Mouse (Mus musculus): ENCODE measurements around the gene Myl6b. TPM values are rescaled to one million over a fixed set of nuclear protein-coding genes. Genes with fewer than 3 reads are reported as not detected.

The Myl6b gene
- polyA plus RNA-seq, 1 experiment from 2014 or later, result 7.1 TPM

DNA sequence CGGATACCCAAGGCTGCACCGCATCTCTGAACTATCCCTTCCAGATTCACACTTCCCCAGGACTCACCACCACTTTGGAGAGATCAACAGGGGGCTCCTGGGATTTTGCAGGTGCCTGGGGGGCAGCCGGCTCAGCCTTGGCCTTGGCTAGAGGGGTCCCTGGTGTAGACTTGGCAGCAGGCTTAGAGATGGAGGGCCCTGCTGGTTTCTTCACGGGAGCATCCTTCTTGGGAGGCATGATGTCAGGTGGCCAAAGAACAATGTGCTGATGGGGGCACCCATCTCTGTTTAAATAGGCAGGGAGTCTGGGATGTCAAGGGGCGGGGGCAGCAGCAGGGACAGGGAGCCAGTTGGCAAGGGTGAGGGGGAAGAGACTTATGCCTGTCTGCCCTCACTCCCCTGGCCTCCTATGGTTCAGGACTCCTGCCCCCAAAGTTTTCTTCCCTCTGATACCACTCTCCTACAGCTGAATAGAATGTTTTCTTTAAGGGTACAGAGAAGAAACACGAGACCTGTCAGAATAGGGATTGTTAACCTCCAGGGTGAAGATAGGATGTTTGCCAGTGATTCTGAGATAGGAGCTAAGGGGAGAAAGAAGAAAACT is 1.2 kb downstream of the Myl6b start:
- Histone ChIP-seq H3K4me1 (ENCODE audit: control insufficient read depth, insufficient read depth, low read depth, low read length) (peaks cover 29% of the 10 kb centered on the region), H3K27ac (ENCODE audit: low read depth, low read length) (no peak overlapping the region), H3K4me3 (ENCODE audit: low read length) (no peak overlapping the region), H3K9ac (ENCODE audit: low read depth, low read length) (peak overlapping the region; percentile 40), H3K4me2 (ENCODE audit: low read length) (peak overlapping the region; percentile 79; the same call in 1 of the 2 replicates), H3K27me3 (replicated peaks; ENCODE audit: control insufficient read depth, insufficient read depth, low read length) (no peaks in the 10 kb centered on the region), H3K36me3 (ENCODE audit: control insufficient read depth, insufficient read depth, low read length) (no peaks in the 10 kb centered on the region), H3K9me3 (ENCODE audit: control insufficient read depth, low read length) (no peaks in the 10 kb centered on the region)
- WGBS, result 41% methylated on average over 6 of the region's 6 CpGs
- ATAC-seq, result no peak

DNA sequence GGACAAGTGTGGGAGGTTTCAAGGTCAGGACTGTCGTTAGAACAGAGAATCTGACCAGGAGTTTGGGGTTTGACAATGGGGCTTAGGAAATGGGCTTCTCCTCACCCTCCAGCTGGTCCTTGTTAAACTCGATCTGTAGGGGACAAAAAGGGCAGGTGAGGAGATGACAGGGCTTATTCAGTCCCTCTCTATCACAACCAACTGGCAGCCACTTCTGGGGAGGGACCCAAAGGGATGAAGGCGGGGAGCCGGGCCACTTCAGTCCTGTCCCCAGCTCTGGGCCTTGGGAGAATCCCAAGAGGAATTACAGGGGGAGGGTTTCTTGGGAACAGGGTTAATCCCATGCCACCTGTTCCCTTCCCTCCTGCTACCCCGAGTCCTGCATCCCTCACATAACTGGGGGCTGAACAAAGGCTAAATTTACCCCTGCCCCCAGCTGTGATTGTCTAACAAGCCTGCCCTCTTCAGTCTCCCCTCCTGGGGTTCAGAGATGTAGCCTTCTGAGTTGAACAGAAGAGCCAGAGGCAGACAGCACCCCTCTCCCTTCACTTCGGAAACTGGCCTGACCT is 1.9 kb downstream of the Myl6b start:
- H3K4me1 ChIP-seq (ENCODE audit: control insufficient read depth, insufficient read depth, low read depth, low read length), result peaks cover 35% of the 10 kb centered on the region

DNA sequence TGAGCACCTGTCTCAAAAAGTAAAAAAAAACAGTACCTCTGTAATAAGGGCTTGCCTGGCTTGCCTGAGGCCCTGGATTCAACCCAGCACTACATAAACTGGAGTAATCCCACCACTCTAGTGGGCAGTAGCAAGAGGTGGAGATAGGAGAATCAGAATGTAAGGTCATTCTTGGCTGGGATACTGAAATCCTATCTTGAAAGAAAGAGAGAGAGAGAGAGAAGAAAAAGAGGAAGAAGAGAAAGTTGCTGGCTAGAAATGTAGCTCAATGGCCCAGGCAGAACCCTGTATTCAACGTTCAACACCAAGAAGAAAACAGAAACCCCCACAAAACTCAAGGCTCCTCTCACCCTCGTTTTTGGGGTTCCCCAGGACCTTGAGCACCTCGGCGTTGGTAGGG is 2.6 kb downstream of the Myl6b start:
- no peak overlapping the region for H3K4me3 ChIP-seq (ENCODE audit: low read length)
- WGBS, result 78% methylated on average over 4 of the region's 4 CpGs
- H3K36me3 ChIP-seq (ENCODE audit: control insufficient read depth, insufficient read depth, low read length), result peaks cover 8% of the 10 kb centered on the region
- H3K27me3 ChIP-seq (replicated peaks; ENCODE audit: control insufficient read depth, insufficient read depth, low read length), result no peaks in the 10 kb centered on the region
- H3K27ac ChIP-seq (ENCODE audit: low read depth, low read length), result no peak overlapping the region
- no peak for ATAC-seq
- H3K4me2 ChIP-seq (ENCODE audit: low read length), result no peak overlapping the region
- peaks cover 42% of the 10 kb centered on the region for H3K4me1 ChIP-seq (ENCODE audit: control insufficient read depth, insufficient read depth, low read depth, low read length)
- H3K9me3 ChIP-seq (ENCODE audit: control insufficient read depth, low read length), result no peaks in the 10 kb centered on the region
- H3K9ac ChIP-seq (ENCODE audit: low read depth, low read length), result no peak overlapping the region

More for the DNA sequence above, 1.9 kb downstream of the Myl6b start:
- H3K27ac ChIP-seq (ENCODE audit: low read depth, low read length), result no peak overlapping the region
- WGBS, result 36% methylated on average over 6 of the region's 6 CpGs
- peak overlapping the region; percentile 40 for H3K9ac ChIP-seq (ENCODE audit: low read depth, low read length)
- H3K27me3 ChIP-seq (replicated peaks; ENCODE audit: control insufficient read depth, insufficient read depth, low read length), result no peaks in the 10 kb centered on the region
- H3K4me3 ChIP-seq (ENCODE audit: low read length), result no peak overlapping the region
- H3K9me3 ChIP-seq (ENCODE audit: control insufficient read depth, low read length), result no peaks in the 10 kb centered on the region
- H3K4me2 ChIP-seq (ENCODE audit: low read length), result no peak overlapping the region
- H3K36me3 ChIP-seq (ENCODE audit: control insufficient read depth, insufficient read depth, low read length), result peaks cover under 1% of the 10 kb centered on the region
- ATAC-seq, result no peak

DNA sequence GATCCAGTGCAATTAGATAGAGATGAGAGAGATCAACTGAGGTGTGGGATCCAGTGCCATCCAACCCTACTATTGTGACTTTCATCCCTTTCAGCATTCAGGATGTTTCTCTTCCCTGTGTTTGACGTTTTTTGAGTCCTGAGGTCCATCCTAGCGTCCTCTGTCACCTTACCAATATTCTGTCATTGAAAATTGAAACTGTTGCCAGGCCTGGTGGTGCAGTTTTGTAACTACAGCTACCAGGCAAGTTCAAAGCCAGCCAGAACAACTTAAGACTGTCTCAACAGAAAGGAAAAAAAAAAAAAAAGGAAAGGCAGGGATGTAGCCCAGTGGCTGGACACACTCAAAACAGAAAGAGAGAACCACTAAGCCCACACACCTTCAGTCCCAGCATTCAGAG is 3.2 kb downstream of the Myl6b start:
- H3K27ac ChIP-seq (ENCODE audit: low read depth, low read length), result no peak overlapping the region

DNA sequence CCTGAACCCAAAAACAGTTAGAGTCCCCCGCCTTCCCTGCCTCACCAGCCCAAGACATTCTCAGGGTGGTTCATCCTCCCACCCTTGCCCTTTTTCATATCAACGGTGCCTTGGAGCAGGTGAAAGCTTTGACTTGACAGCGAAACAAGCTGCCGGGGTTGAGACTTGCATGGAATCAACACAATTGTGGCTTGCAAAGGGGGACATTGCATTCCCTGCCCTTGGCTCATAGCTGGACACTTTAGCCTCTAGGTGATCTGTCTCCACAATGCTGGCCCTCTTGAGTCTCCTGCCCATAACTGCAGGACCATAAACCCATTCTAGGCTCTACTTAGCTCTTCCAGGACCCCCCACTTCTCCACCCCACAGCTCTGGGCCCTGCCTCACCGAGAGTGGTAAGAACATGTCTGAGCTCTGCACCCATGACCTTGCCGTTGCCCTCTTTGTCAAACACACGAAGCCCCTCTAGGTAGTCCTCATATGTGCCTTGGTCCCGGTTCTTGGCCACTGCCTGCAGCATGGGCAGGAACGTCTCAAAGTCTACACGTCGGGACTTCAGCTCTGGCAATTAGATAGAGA is 3.7 kb downstream of the Myl6b start:
- Histone ChIP-seq H3K4me2 (ENCODE audit: low read length) (peak overlapping the region; percentile 78), H3K9me3 (ENCODE audit: control insufficient read depth, low read length) (no peaks in the 10 kb centered on the region), H3K27ac (ENCODE audit: low read depth, low read length) (peak overlapping the region; percentile 92), H3K27me3 (replicated peaks; ENCODE audit: control insufficient read depth, insufficient read depth, low read length) (no peaks in the 10 kb centered on the region), H3K36me3 (ENCODE audit: control insufficient read depth, insufficient read depth, low read length) (peaks cover 19% of the 10 kb centered on the region), H3K4me1 (ENCODE audit: control insufficient read depth, insufficient read depth, low read depth, low read length) (peaks cover 47% of the 10 kb centered on the region), H3K9ac (ENCODE audit: low read depth, low read length) (peak overlapping the region; percentile 89), H3K4me3 (ENCODE audit: low read length) (peak overlapping the region; percentile 84)
- WGBS, result 57% methylated on average over 11 of the region's 11 CpGs
- ATAC-seq, result no peak

More for the DNA sequence above, 3.2 kb downstream of the Myl6b start:
- 74% methylated on average over 2 of the region's 2 CpGs for WGBS
- Histone ChIP-seq H3K36me3 (ENCODE audit: control insufficient read depth, insufficient read depth, low read length) (peaks cover 14% of the 10 kb centered on the region), H3K27me3 (replicated peaks; ENCODE audit: control insufficient read depth, insufficient read depth, low read length) (no peaks in the 10 kb centered on the region), H3K9ac (ENCODE audit: low read depth, low read length) (peak overlapping the region; percentile 89; the same call in 1 of the 2 replicates), H3K4me2 (ENCODE audit: low read length) (peak overlapping the region; percentile 78), H3K4me3 (ENCODE audit: low read length) (no peak overlapping the region), H3K9me3 (ENCODE audit: control insufficient read depth, low read length) (no peaks in the 10 kb centered on the region), H3K4me1 (ENCODE audit: control insufficient read depth, insufficient read depth, low read depth, low read length) (peaks cover 43% of the 10 kb centered on the region)
- ATAC-seq, result no peak

DNA sequence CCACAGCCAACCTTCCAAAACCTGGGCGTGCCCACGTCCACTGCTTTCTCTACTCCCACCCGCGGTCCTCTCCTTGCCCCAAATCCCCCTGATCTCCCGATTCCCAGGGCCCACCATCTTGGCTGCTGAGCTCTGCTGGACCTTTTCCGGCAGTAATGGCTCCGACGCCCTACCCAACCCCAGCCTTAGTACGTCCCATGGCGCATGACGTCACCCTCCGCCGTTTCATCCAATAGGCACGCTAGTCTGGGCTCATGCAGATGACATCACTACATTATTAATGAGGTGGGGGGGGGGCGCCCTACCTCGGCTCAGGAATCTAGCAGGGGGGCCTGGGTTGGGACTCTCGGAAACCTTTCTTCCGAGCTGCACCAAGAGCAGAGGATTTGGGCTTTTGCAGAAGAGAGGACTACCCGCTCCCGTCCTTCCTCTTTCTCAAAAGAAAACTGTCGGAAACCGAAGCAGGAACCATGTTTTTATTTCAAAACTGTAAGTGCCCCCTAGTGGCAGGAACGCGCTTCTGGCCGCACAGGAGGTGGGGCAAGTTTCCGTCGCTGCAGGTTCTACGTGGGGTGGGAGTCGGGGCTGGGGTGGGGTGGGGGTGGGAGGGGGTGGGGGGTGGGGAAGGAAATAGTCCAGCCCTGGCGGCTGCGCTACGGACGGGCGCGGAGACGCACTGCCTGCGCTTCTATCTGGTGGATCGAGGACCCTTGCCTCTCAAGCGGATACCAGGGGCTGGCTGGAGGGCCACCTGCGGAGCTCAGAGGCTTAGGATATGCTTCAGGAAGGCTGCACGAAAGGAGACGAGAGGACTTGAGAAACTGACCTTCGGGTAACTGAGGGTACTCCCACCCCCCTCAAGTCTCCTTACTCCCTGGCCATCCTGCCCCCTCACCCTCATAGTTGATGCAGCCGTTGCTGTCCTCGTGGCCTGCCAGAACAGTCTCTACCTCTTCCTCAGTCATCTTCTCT is 4.5 kb downstream of the Myl6b start, which contains the start of gene Myl6:
Myl6 (minus strand) TSS at position 451 of the 972 bp plus-strand sequence.
- Histone ChIP-seq H3K9me3 (ENCODE audit: control insufficient read depth, low read length) (no peaks in the 10 kb centered on the region), H3K4me1 (ENCODE audit: control insufficient read depth, insufficient read depth, low read depth, low read length) (peaks cover 43% of the 10 kb centered on the region), H3K4me3 (ENCODE audit: low read length) (peak within 1 kb of the TSS; percentile 84), H3K4me2 (ENCODE audit: low read length) (peak within 1 kb of the TSS; percentile 78), H3K36me3 (ENCODE audit: control insufficient read depth, insufficient read depth, low read length) (peaks cover 21% of the 10 kb centered on the region), H3K27ac (ENCODE audit: low read depth, low read length) (peak within 1 kb of the TSS; percentile 92), H3K27me3 (replicated peaks; ENCODE audit: control insufficient read depth, insufficient read depth, low read length) (no peaks in the 10 kb centered on the region), H3K9ac (ENCODE audit: low read depth, low read length) (peak within 1 kb of the TSS; percentile 89)
- ATAC-seq, result peak; percentile 91
- WGBS, result under 1% methylated on average over 43 of the region's 45 CpGs

DNA sequence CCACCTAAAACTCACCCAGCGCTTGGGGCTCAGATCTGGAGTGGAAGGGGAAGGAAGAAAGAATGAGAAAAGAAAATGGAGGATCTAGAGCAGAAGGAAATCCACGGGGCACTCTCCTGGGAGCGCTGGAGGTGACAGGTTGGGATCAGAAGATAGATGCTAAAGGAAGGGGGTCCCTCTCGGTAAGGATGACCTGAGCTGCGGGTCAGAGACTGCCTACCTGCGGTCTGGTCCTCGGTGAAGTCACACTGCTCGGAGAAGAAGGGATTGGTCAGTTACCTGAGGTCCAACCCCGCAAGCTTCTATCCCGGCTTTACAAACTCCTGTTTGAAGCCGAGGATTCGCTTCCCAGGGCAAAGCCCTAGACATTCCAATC is 5.2 kb downstream of the Myl6b start:
- Histone ChIP-seq H3K4me1 (ENCODE audit: control insufficient read depth, insufficient read depth, low read depth, low read length) (peaks cover 42% of the 10 kb centered on the region), H3K27me3 (replicated peaks; ENCODE audit: control insufficient read depth, insufficient read depth, low read length) (no peaks in the 10 kb centered on the region), H3K9me3 (ENCODE audit: control insufficient read depth, low read length) (no peaks in the 10 kb centered on the region), H3K9ac (ENCODE audit: low read depth, low read length) (peak overlapping the region; percentile 89), H3K4me2 (ENCODE audit: low read length) (peak overlapping the region; percentile 76), H3K36me3 (ENCODE audit: control insufficient read depth, insufficient read depth, low read length) (peaks cover 26% of the 10 kb centered on the region), H3K4me3 (ENCODE audit: low read length) (peak overlapping the region; percentile 84), H3K27ac (ENCODE audit: low read depth, low read length) (peak overlapping the region; percentile 92)
- under 1% methylated on average over 12 of the region's 12 CpGs for WGBS
- peak; percentile 28 for ATAC-seq

DNA sequence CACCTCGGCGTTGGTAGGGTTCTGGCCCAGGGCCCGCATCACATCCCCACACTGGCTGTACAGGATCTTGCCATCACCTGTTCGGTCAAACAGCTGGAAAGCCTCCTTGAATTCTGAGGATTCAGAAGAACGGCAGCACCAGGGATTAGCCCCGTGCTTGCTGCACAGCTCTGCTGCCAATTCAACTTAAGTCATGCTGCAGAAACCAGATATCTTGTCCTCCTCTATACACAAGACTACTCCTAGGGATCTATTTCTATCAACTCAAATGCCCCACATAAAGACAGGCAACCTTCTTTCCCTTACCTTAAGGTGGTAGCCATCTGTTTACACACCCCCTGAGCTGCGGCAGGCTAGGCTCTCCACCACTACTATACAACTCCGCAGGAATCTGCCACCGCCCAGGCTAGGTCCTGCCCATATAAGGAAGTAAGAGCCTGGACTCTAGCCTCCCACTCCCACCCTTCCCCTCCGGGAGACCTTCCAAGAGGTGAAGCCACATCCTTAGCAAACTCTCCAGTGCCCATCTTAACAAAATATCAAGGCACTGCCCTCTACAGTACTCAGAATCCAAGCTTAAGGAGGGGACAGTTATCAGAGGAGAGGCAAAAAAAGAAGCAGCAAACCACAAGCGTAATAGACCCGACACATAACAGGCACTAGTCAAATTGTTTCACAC is 5.7 kb downstream of the Myl6b start:
- 24% methylated on average over 12 of the region's 12 CpGs for WGBS
- peak; percentile 35 for ATAC-seq
- Histone ChIP-seq H3K36me3 (ENCODE audit: control insufficient read depth, insufficient read depth, low read length) (peaks cover 30% of the 10 kb centered on the region), H3K9ac (ENCODE audit: low read depth, low read length) (peak overlapping the region; percentile 89), H3K4me2 (ENCODE audit: low read length) (peak overlapping the region; percentile 76), H3K4me3 (ENCODE audit: low read length) (peak overlapping the region; percentile 84), H3K4me1 (ENCODE audit: control insufficient read depth, insufficient read depth, low read depth, low read length) (peaks cover 37% of the 10 kb centered on the region), H3K27me3 (replicated peaks; ENCODE audit: control insufficient read depth, insufficient read depth, low read length) (no peaks in the 10 kb centered on the region), H3K9me3 (ENCODE audit: control insufficient read depth, low read length) (no peaks in the 10 kb centered on the region), H3K27ac (ENCODE audit: low read depth, low read length) (peak overlapping the region; percentile 92)

Measured in hindbrain, embryonic 16.5 days (tissue).